Mouse (Mus musculus) R1 (cell line): ENCODE measurements at regions not wholly inside any gene's neighbourhood (a gene's known extent, or its start where the extent isn't known, plus 50 kb on each side); places are given as distances from the start of the nearest gene placed in this dataset.
A peak's percentile ranks its signal among the peaks of the same experiment; 100 is the strongest.
"Not testable (repeated sequence)": the region's sequence is repeated elsewhere in the genome, so short reads cannot be mapped to it uniquely, and the experiment has no call there.

ENCODE experiments used
- DNase-seq: peaks from one replicate; pipeline ENCODE4 v3.0.0-alpha.2; 2018; ENCODE audit warnings: low read depth, low spot score

- peak; percentile 64 for DNase-seq
Observed at GRCm38 (mm10) chr8:35123196-35123621, 642.4 kb upstream of the Gm19410 start.

- DNase-seq, result no peak
Observed at GRCm38 (mm10) chr8:35125179-35125578, 640.4 kb upstream of the Gm19410 start.

GRCm38 (mm10) chr8:35132281-35132680 is 633.3 kb upstream of the Gm19410 start:
- DNase-seq, result no peak

- no peak for DNase-seq
Observed at GRCm38 (mm10) chr8:35135630-35136029, 630.0 kb upstream of the Gm19410 start.

GRCm38 (mm10) chr8:35136643-35137042 is 628.9 kb upstream of the Gm19410 start:
- DNase-seq, result no peak

GRCm38 (mm10) chr8:35140775-35141174 is 624.8 kb upstream of the Gm19410 start:
- DNase-seq, result no peak

GRCm38 (mm10) chr8:35143018-35143656 is 622.5 kb upstream of the Gm19410 start:
- DNase-seq, result no peak

GRCm38 (mm10) chr8:35143684-35144083 is 621.9 kb upstream of the Gm19410 start:
- DNase-seq, result no peak

- no peak for DNase-seq
Observed at GRCm38 (mm10) chr8:35144401-35144800, 621.2 kb upstream of the Gm19410 start.

- DNase-seq, result no peak
Observed at GRCm38 (mm10) chr8:35147481-35147880, 618.1 kb upstream of the Gm19410 start.

- DNase-seq, result no peak
Observed at GRCm38 (mm10) chr8:35147967-35148366, 617.6 kb upstream of the Gm19410 start.

- DNase-seq, result no peak
Observed at GRCm38 (mm10) chr8:35152585-35152984, 613.0 kb upstream of the Gm19410 start.

GRCm38 (mm10) chr8:35156272-35156671 is 609.3 kb upstream of the Gm19410 start:
- DNase-seq, result no peak

GRCm38 (mm10) chr8:35157711-35158110 is 607.9 kb upstream of the Gm19410 start:
- no peak for DNase-seq

- peak; percentile 64 for DNase-seq
Observed at GRCm38 (mm10) chr8:35159329-35159728, 606.3 kb upstream of the Gm19410 start.

GRCm38 (mm10) chr8:35160230-35160629 is 605.4 kb upstream of the Gm19410 start:
- DNase-seq, result peak; percentile 31

GRCm38 (mm10) chr8:35162166-35162565 is 603.4 kb upstream of the Gm19410 start:
- not testable (repeated sequence) for DNase-seq

GRCm38 (mm10) chr8:35166611-35167010 is 599.0 kb upstream of the Gm19410 start:
- DNase-seq, result no peak

GRCm38 (mm10) chr8:35171536-35172310 is 593.9 kb upstream of the Gm19410 start:
- no peak for DNase-seq

- DNase-seq, result no peak
Observed at GRCm38 (mm10) chr8:35177314-35177713, 588.3 kb upstream of the Gm19410 start.

GRCm38 (mm10) chr8:35180075-35180474 is 585.5 kb upstream of the Gm19410 start:
- no peak for DNase-seq

GRCm38 (mm10) chr8:35182141-35182540 is 583.4 kb upstream of the Gm19410 start:
- DNase-seq, result no peak

- no peak for DNase-seq
Observed at GRCm38 (mm10) chr8:35183423-35183822, 582.2 kb upstream of the Gm19410 start.
